In the genomic region with DNA sequence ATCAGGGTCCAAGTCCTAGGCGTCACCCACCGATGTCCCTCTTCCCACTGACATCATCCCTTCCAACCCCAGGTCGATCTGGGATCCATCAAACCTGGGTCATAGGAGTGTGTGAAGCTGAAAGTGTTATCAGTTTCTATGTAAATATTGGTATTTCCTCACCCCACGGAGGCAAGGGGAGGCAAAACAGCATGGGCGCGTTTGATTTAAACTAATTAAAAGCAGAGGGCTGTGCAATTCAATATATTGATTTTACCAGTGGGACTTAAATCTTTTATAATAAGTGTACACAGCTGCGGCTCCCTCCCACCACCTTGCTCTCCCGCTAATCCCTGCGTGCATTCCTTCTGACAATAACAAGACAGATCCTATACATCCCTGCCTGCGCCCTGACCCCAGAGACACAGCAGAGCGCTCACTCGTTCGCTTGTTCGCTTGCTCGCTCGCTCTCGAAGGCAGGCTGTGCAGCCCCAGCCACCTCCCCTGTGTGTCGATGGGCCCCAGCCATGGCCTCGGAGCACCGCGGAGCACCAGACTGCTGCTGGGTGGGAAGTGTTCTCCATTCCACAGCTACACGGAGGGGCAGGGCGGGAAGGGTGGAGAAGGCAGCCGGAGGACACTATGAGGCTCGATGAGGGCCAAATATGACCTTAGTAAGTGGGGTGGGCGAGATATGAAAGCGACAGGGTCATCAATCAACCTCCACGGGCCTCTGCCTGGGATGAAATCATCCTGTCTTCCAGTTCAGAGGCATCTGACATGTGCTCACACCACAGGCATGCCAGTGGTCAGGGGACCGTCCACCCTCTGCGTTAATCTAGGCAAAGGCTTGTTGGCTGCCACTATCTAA, we compare ENCODE assay signal across 9 mouse cellular contexts. TPM values are rescaled to one million over a fixed set of nuclear protein-coding genes. Genes with fewer than 3 reads are reported as not detected.
DNase-seq lines count a peak whose midpoint lies in the region; ATAC-seq and TF ChIP-seq lines count a peak whose summit lies in the region.
"Had no signal": no experiment of that assay in that cellular context is flagged by ENCODE, and none has a peak within 500 bp of the region (broad histone marks: within the 10 kb centered on the region; RNA-seq: fewer than 3 reads in every experiment).

No protein-coding gene starts in this region.

- TF ChIP-seq EP300 in liver, postnatal 0 days (IDR thresholded peaks at IDR 0.05; ENCODE audit: low read depth): no peak

- H3K4me3 ChIP-seq in ES-E14 (ENCODE audit: insufficient read depth in 1 of 2, low read depth in 1 of 2, low read length in 2 of 2, poor library complexity in 1 of 2, severe bottlenecking in 1 of 2): peak overlapping the region in 1 of 2 experiments; percentile 21; a peak in 1 of 4 replicates
- no peak overlapping the region for H3K4me3 ChIP-seq in forebrain, postnatal 0 days (ENCODE audit: low read depth, low read length)
- H3K4me3 ChIP-seq in liver, postnatal 0 days (ENCODE audit: low read depth, low read length): no peak overlapping the region

- no peak for DNase-seq in ES-E14 (ENCODE audit: low read depth, low spot score)
- DNase-seq in R1 (ENCODE audit: low read depth, low spot score): peak; percentile 29
- DNase-seq in forebrain, postnatal 0 days: no peak
- no peak for DNase-seq in liver, postnatal 0 days
- no peak for DNase-seq in frontal cortex, postnatal 36 days (ENCODE audit: low spot score in 2 of 2)
- DNase-seq in ovary, postnatal 14 days (ENCODE audit: low spot score): no peak
- DNase-seq in right cerebral cortex, adult 18-20 months: no peak
- DNase-seq in gastrocnemius, adult 8-10 months (ENCODE audit: low spot score in 2 of 2): no peak

- H3K27me3 ChIP-seq in forebrain, postnatal 0 days (ENCODE audit: insufficient read depth, low read length): peaks cover 44% of the 10 kb centered on the region
- peaks cover 69% of the 10 kb centered on the region for H3K27me3 ChIP-seq in liver, postnatal 0 days (ENCODE audit: insufficient read depth, low read length)

- H3K36me3 ChIP-seq in ES-E14 (ENCODE audit: control insufficient read depth, insufficient read depth, low read length, poor library complexity, severe bottlenecking): no peaks in the 10 kb centered on the region
- no peaks in the 10 kb centered on the region for H3K36me3 ChIP-seq in forebrain, postnatal 0 days (ENCODE audit: insufficient read depth)
- no peaks in the 10 kb centered on the region for H3K36me3 ChIP-seq in liver, postnatal 0 days (replicated peaks; ENCODE audit: insufficient read depth, low read length)

- peak overlapping the region; percentile 31; the same call in 1 of the 2 replicates for H3K9ac ChIP-seq in ES-E14 (ENCODE audit: insufficient read depth, low read depth, low read length, poor library complexity, severe bottlenecking)
- no peak overlapping the region for H3K9ac ChIP-seq in forebrain, postnatal 0 days
- H3K9ac ChIP-seq in liver, postnatal 0 days (replicated peaks): no peak overlapping the region

- no peak for TF ChIP-seq CTCF in forebrain, postnatal 0 days (IDR thresholded peaks at IDR 0.05; ENCODE audit: low read depth)
- TF ChIP-seq CTCF in liver, postnatal 0 days (IDR thresholded peaks at IDR 0.05; ENCODE audit: low read depth): no peak

- peaks cover 3 to 15% of the 10 kb centered on the region in 2 experiments; a peak in 2 of 4 replicates for H3K4me1 ChIP-seq in ES-E14 (ENCODE audit: control insufficient read depth in 2 of 2, insufficient read depth in 2 of 2, low read length in 2 of 2, poor library complexity in 1 of 2)
- peaks cover 23% of the 10 kb centered on the region for H3K4me1 ChIP-seq in forebrain, postnatal 0 days (ENCODE audit: insufficient read depth)
- H3K4me1 ChIP-seq in liver, postnatal 0 days (ENCODE audit: insufficient read depth): peaks cover 19% of the 10 kb centered on the region; the same call in 1 of the 2 replicates

- H3K4me2 ChIP-seq in forebrain, postnatal 0 days (ENCODE audit: low read depth): peak overlapping the region; percentile 8; the same call in 1 of the 2 replicates
- H3K4me2 ChIP-seq in liver, postnatal 0 days (ENCODE audit: low read depth, low read length): no peak overlapping the region

- H3K27ac ChIP-seq in ES-E14 (ENCODE audit: insufficient read depth, low read depth, low read length, poor library complexity, severe bottlenecking): no peak overlapping the region
- no peak overlapping the region for H3K27ac ChIP-seq in forebrain, postnatal 0 days (ENCODE audit: low read depth, low read length)
- H3K27ac ChIP-seq in liver, postnatal 0 days (ENCODE audit: low read depth): no peak overlapping the region

- H3K9me3 ChIP-seq in ES-E14 (ENCODE audit: control insufficient read depth, insufficient read depth, low read depth, low read length): no peaks in the 10 kb centered on the region
- H3K9me3 ChIP-seq in forebrain, postnatal 0 days (ENCODE audit: low read length): no peaks in the 10 kb centered on the region
- H3K9me3 ChIP-seq in liver, postnatal 0 days (ENCODE audit: low read length): no peaks in the 10 kb centered on the region

- 25% methylated on average over 30 of the region's 30 CpGs for WGBS in forebrain, postnatal 0 days
- 17% methylated on average over 30 of the region's 30 CpGs for WGBS in liver, postnatal 0 days (ENCODE audit: insufficient replicate concordance)

- in situ Hi-C loops in ES-E14 (cut with MboI; ENCODE audit: low sequenced_read_pairs in 2 of 2, unreplicated experiment in 2 of 2): no loop called here

- ATAC-seq in forebrain, postnatal 0 days: no peak
- ATAC-seq in liver, postnatal 0 days: peak; percentile 60

TF ChIP-seq in ES-E14, 5 proteins besides CTCF, POLR2A, EP300 and RAD21:
- no peak for TF ChIP-seq MAFK (IDR thresholded peaks at IDR 0.05; ENCODE audit: insufficient read depth, low read depth, low read length)
- no peak for TF ChIP-seq CHD2 (IDR thresholded peaks at IDR 0.05; ENCODE audit: low read depth, low read length)
- no peak for TF ChIP-seq ZC3H11A (IDR thresholded peaks at IDR 0.05; ENCODE audit: borderline replicate concordance, low read depth, low read length)
- TF ChIP-seq HCFC1 (IDR thresholded peaks at IDR 0.05; ENCODE audit: borderline replicate concordance, insufficient read depth, low read length): no peak
- no peak for TF ChIP-seq ZNF384 (IDR thresholded peaks at IDR 0.05; ENCODE audit: low read depth, low read length)

RNA-seq across cellular contexts. Expression of a gene that starts 5.0 kb away (rescaled TPM):
- 1.4 and 2.3 TPM in 2 replicates for total RNA-seq in ES-E14 (2012; rRNA removed)
- 17.2 and 21.9 TPM in 2 replicates for total RNA-seq in forebrain, postnatal 0 days (2014; rRNA removed)
- polyA plus RNA-seq in forebrain, postnatal 0 days (2015; fragmentation: Nextera tagmentation; extraction: Ambion mirVana): 12.4 and 15.4 TPM in 2 replicates
- 0.32 and 0.49 TPM in 2 replicates for polyA plus RNA-seq in liver, postnatal 0 days (2015; fragmentation: Nextera tagmentation; extraction: Ambion mirVana)
- total RNA-seq in gastrocnemius, adult 8-10 months (2022): 1 to 10 TPM in 1 of 4 experiments, under 1 TPM in 3; 0.10 to 1.4 (median 0.25) TPM
- total RNA-seq: granulocyte monocyte progenitor cell, adult 5-6 weeks had no signal

RNA-seq across cellular contexts. Expression of a gene that starts 42.4 kb away (rescaled TPM):
- total RNA-seq in ES-E14 (2012; rRNA removed): 0.05 and 0.13 TPM in 2 replicates
- 1.1 and 1.3 TPM in 2 replicates for total RNA-seq in forebrain, postnatal 0 days (2014; rRNA removed)
- polyA plus RNA-seq in forebrain, postnatal 0 days (2015; fragmentation: Nextera tagmentation; extraction: Ambion mirVana): 0.92 and 1.1 TPM in 2 replicates
- 0.07 and 0.09 TPM in 2 replicates for polyA plus RNA-seq in liver, postnatal 0 days (2015; fragmentation: Nextera tagmentation; extraction: Ambion mirVana)
- total RNA-seq in gastrocnemius, adult 8-10 months (2022): not detected
- total RNA-seq: granulocyte monocyte progenitor cell, adult 5-6 weeks had no signal
